Mouse (Mus musculus) small intestine, adult 2 months (tissue): ENCODE measurements at regions not wholly inside any gene's neighbourhood (a gene's known extent, or its start where the extent isn't known, plus 50 kb on each side); places are given as distances from the start of the nearest gene placed in this dataset.

Source experiments
- CTCF ChIP-seq: fragments of 200-500 bp; IDR thresholded peaks from 2 replicates; pipeline ENCODE4 v1.5.1; 2012; ENCODE audit warnings: low read depth, mild to moderate bottlenecking, control low read depth, inconsistent platforms, low read length, moderate library complexity, mixed read lengths; ENCODE audit not compliant: insufficient replicate concordance, insufficient read length; ENCODE audit errors: extremely low read depth
- POLR2A ChIP-seq: fragments of 200-500 bp; IDR thresholded peaks from 2 replicates; pipeline ENCODE4 v1.6.1; 2012; ENCODE audit warnings: low read depth, mild to moderate bottlenecking, control low read depth, inconsistent platforms, low read length, moderate library complexity

- no peak for TF ChIP-seq CTCF
- no peak for TF ChIP-seq POLR2A
These were observed 219.1 kb upstream of the Tprg start for GRCm38 (mm10) chr16:25067276-25068249.
